Mouse (Mus musculus): ENCODE data around the gene Stx18. TPM values are rescaled to one million over a fixed set of nuclear protein-coding genes. Genes with fewer than 3 reads are reported as not detected.

Stx18 gene
- polyA plus RNA-seq, 1 experiment from 2014 or later, result 35.8 TPM

- Histone ChIP-seq H3K4me2 (ENCODE audit: low read depth, low read length) (no peak overlapping the region), H3K36me3 (ENCODE audit: control insufficient read depth, insufficient read depth, low read length) (no peaks in the 10 kb centered on the region), H3K27ac (ENCODE audit: low read length) (no peak overlapping the region), H3K9me3 (ENCODE audit: control insufficient read depth, low read length) (no peaks in the 10 kb centered on the region), H3K27me3 (replicated peaks; ENCODE audit: control insufficient read depth, insufficient read depth, low read length) (no peaks in the 10 kb centered on the region), H3K9ac (ENCODE audit: low read depth, low read length) (no peak overlapping the region), H3K4me1 (ENCODE audit: control insufficient read depth, insufficient read depth, low read length) (no peaks in the 10 kb centered on the region), H3K4me3 (ENCODE audit: low read length) (no peak overlapping the region)
- 72% methylated on average over 6 of the region's 6 CpGs for WGBS
- ATAC-seq, result no peak
These were observed 102.4 kb downstream of the Stx18 start for GRCm38 (mm10) chr5:38140893-38141292.

- Histone ChIP-seq H3K27me3 (replicated peaks; ENCODE audit: control insufficient read depth, insufficient read depth, low read length) (no peaks in the 10 kb centered on the region), H3K36me3 (ENCODE audit: control insufficient read depth, insufficient read depth, low read length) (no peaks in the 10 kb centered on the region), H3K9ac (ENCODE audit: low read depth, low read length) (no peak overlapping the region), H3K9me3 (ENCODE audit: control insufficient read depth, low read length) (no peaks in the 10 kb centered on the region), H3K4me2 (ENCODE audit: low read depth, low read length) (no peak overlapping the region), H3K4me3 (ENCODE audit: low read length) (no peak overlapping the region), H3K4me1 (ENCODE audit: control insufficient read depth, insufficient read depth, low read length) (no peaks in the 10 kb centered on the region), H3K27ac (ENCODE audit: low read length) (no peak overlapping the region)
- WGBS, result 84% methylated on average over 6 of the region's 6 CpGs
- no peak for ATAC-seq
These were observed 108.0 kb downstream of the Stx18 start for GRCm38 (mm10) chr5:38146524-38146923.

GRCm38 (mm10) chr5:38151264-38151663 is 112.7 kb downstream of the Stx18 start:
- Histone ChIP-seq H3K9me3 (ENCODE audit: control insufficient read depth, low read length) (no peaks in the 10 kb centered on the region), H3K36me3 (ENCODE audit: control insufficient read depth, insufficient read depth, low read length) (peaks cover 5% of the 10 kb centered on the region; the same call in 1 of the 2 replicates), H3K27me3 (replicated peaks; ENCODE audit: control insufficient read depth, insufficient read depth, low read length) (no peaks in the 10 kb centered on the region), H3K4me2 (ENCODE audit: low read depth, low read length) (no peak overlapping the region), H3K27ac (ENCODE audit: low read length) (no peak overlapping the region), H3K4me3 (ENCODE audit: low read length) (no peak overlapping the region), H3K4me1 (ENCODE audit: control insufficient read depth, insufficient read depth, low read length) (no peaks in the 10 kb centered on the region), H3K9ac (ENCODE audit: low read depth, low read length) (no peak overlapping the region)
- ATAC-seq, result no peak
- 49% methylated on average over 3 of the region's 3 CpGs for WGBS

- no peak for ATAC-seq
- H3K4me3 ChIP-seq (ENCODE audit: low read length), result no peak overlapping the region
- no peak overlapping the region for H3K9ac ChIP-seq (ENCODE audit: low read depth, low read length)
- no peak overlapping the region for H3K27ac ChIP-seq (ENCODE audit: low read length)
- H3K9me3 ChIP-seq (ENCODE audit: control insufficient read depth, low read length), result no peaks in the 10 kb centered on the region
- no peaks in the 10 kb centered on the region for H3K4me1 ChIP-seq (ENCODE audit: control insufficient read depth, insufficient read depth, low read length)
- no peaks in the 10 kb centered on the region for H3K27me3 ChIP-seq (replicated peaks; ENCODE audit: control insufficient read depth, insufficient read depth, low read length)
- peaks cover 5% of the 10 kb centered on the region; the same call in 1 of the 2 replicates for H3K36me3 ChIP-seq (ENCODE audit: control insufficient read depth, insufficient read depth, low read length)
- 83% methylated on average over 10 of the region's 10 CpGs for WGBS
- H3K4me2 ChIP-seq (ENCODE audit: low read depth, low read length), result no peak overlapping the region
These were observed 113.9 kb downstream of the Stx18 start for GRCm38 (mm10) chr5:38152201-38153108.

GRCm38 (mm10) chr5:38153636-38154035 is 115.1 kb downstream of the Stx18 start:
- Histone ChIP-seq H3K4me3 (ENCODE audit: low read length) (no peak overlapping the region), H3K36me3 (ENCODE audit: control insufficient read depth, insufficient read depth, low read length) (peaks cover 5% of the 10 kb centered on the region; the same call in 1 of the 2 replicates), H3K9me3 (ENCODE audit: control insufficient read depth, low read length) (no peaks in the 10 kb centered on the region), H3K9ac (ENCODE audit: low read depth, low read length) (no peak overlapping the region), H3K27ac (ENCODE audit: low read length) (no peak overlapping the region), H3K4me2 (ENCODE audit: low read depth, low read length) (no peak overlapping the region), H3K27me3 (replicated peaks; ENCODE audit: control insufficient read depth, insufficient read depth, low read length) (peaks cover 6% of the 10 kb centered on the region), H3K4me1 (ENCODE audit: control insufficient read depth, insufficient read depth, low read length) (no peaks in the 10 kb centered on the region)
- no peak for ATAC-seq
- WGBS, result 79% methylated on average over 5 of the region's 5 CpGs

- Histone ChIP-seq H3K36me3 (ENCODE audit: control insufficient read depth, insufficient read depth, low read length) (peaks cover 5% of the 10 kb centered on the region; the same call in 1 of the 2 replicates), H3K27me3 (replicated peaks; ENCODE audit: control insufficient read depth, insufficient read depth, low read length) (peaks cover 25% of the 10 kb centered on the region), H3K4me2 (ENCODE audit: low read depth, low read length) (peak overlapping the region; percentile 89; the same call in 1 of the 2 replicates), H3K4me3 (ENCODE audit: low read length) (peak overlapping the region; percentile 68; the same call in 1 of the 2 replicates), H3K9ac (ENCODE audit: low read depth, low read length) (no peak overlapping the region), H3K9me3 (ENCODE audit: control insufficient read depth, low read length) (no peaks in the 10 kb centered on the region), H3K4me1 (ENCODE audit: control insufficient read depth, insufficient read depth, low read length) (no peaks in the 10 kb centered on the region), H3K27ac (ENCODE audit: low read length) (no peak overlapping the region)
- no peak for ATAC-seq
- WGBS, result 72% methylated on average over 9 of the region's 9 CpGs
These were observed 119.0 kb downstream of the Stx18 start for GRCm38 (mm10) chr5:38157481-38158020.

- H3K4me2 ChIP-seq (ENCODE audit: low read depth, low read length), result peak overlapping the region; percentile 89
- H3K27ac ChIP-seq (ENCODE audit: low read length), result no peak overlapping the region
- H3K4me1 ChIP-seq (ENCODE audit: control insufficient read depth, insufficient read depth, low read length), result no peaks in the 10 kb centered on the region
- ATAC-seq, result peak; percentile 8; the same call in 1 of the 2 replicates
- H3K36me3 ChIP-seq (ENCODE audit: control insufficient read depth, insufficient read depth, low read length), result peaks cover 5% of the 10 kb centered on the region; the same call in 1 of the 2 replicates
- no peaks in the 10 kb centered on the region for H3K9me3 ChIP-seq (ENCODE audit: control insufficient read depth, low read length)
- H3K27me3 ChIP-seq (replicated peaks; ENCODE audit: control insufficient read depth, insufficient read depth, low read length), result peaks cover 25% of the 10 kb centered on the region
- peak overlapping the region; percentile 76 for H3K9ac ChIP-seq (ENCODE audit: low read depth, low read length)
- WGBS, result 7% methylated on average over 17 of the region's 17 CpGs
- H3K4me3 ChIP-seq (ENCODE audit: low read length), result peak overlapping the region; percentile 68
These were observed 120.0 kb downstream of the Stx18 start for GRCm38 (mm10) chr5:38158501-38158946.

GRCm38 (mm10) chr5:38158947-38159633 is 120.5 kb downstream of the Stx18 start:
- under 1% methylated on average over 78 of the region's 79 CpGs for WGBS
- no peaks in the 10 kb centered on the region for H3K9me3 ChIP-seq (ENCODE audit: control insufficient read depth, low read length)

More at GRCm38 (mm10) chr5:38158947-38159633, 120.5 kb downstream of the Stx18 start:
- Histone ChIP-seq H3K9ac (ENCODE audit: low read depth, low read length) (peak overlapping the region; percentile 76), H3K27ac (ENCODE audit: low read length) (no peak overlapping the region), H3K4me1 (ENCODE audit: control insufficient read depth, insufficient read depth, low read length) (no peaks in the 10 kb centered on the region), H3K4me3 (ENCODE audit: low read length) (peak overlapping the region; percentile 68), H3K36me3 (ENCODE audit: control insufficient read depth, insufficient read depth, low read length) (peaks cover 5% of the 10 kb centered on the region; the same call in 1 of the 2 replicates), H3K27me3 (replicated peaks; ENCODE audit: control insufficient read depth, insufficient read depth, low read length) (peaks cover 25% of the 10 kb centered on the region), H3K4me2 (ENCODE audit: low read depth, low read length) (peak overlapping the region; percentile 89)
- ATAC-seq, result peak; percentile 85

Data from intestine, embryonic 16.5 days (tissue).